Mouse (Mus musculus) natural killer cell, adult 2 months (primary cell): Measurements from ENCODE around the gene Rabgef1.

Experiments
- DNase-seq, 2 experiments: peaks; one replicate each; pipeline ENCODE4 v3.0.0; 2022; ENCODE audit warnings: low spot score in 2 of 2

Gene Rabgef1

DNA sequence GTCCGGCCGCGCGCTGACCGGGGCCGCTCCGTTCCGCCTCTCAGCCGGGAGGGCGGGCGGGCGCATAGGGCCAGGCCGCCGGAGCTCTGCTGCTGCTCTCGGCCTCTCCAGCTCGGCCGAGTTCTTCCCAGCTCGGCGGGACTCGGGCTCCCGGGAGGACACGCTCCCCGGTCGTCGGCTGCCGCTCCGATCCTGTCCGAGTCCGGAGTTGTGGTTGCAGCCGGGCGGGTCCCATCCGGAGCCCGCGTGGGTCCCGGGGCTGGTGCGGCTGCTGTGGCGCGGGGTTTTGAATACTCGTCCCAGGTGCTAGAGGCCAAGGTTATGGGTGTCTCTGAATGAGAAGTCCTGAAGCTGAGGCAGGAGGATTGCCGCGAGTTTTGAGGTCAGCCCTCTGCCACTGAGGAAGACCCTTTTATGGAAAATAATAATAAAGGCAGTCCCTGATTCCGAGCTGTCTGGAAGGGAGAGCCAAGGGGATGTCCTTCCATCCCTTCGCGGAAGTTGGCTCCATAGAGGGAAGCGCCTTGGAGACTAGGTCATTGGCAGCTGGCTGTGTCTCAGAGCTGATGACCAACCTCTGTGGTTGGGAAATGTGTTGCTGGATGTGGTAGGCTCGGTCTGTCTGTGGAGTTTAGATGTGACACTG is 481 bp downstream of the Rabgef1 start:
- DNase-seq = peak; percentile 45 to 58

DNA sequence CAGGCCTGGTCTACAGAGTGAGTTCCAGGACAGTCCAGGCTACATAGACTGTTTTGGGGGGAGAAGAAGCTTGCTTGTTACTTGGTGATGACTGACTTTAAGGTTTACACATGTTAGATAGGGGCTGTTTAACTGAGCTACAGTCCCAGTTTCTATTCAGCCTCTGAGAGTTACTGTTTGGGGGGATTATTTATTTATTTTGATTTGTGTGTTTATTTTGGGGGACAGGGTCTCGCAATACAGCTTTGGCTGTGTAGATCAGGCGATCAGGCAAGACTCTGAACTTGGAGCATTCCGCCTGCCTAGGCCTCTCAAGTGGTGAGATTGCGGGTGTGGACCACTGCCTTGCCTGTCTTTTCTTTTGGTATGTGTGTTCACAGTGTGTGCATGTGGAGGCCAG is 1.4 kb downstream of the Rabgef1 start:
- no peak for DNase-seq

DNA sequence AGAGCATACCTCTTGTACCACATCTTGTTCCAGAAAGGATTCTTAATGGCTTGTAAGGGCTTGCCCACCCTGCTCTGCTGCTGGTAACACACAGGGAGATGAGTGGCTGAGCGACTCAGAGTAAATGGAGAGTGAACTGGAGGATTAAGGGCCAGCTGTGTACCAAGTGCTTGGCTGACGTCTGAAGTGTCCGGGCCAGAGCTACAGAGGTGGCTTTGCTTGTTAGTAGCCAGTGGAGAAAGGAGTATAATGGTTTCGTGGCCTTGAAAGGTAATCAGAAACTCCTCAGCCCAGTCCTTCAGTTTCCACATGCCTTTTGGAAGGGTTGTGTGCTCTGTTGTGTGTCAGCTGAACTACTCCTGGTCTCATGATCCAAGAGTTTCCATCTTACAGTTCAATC is 6.3 kb downstream of the Rabgef1 start:
- DNase-seq = no peak

DNA sequence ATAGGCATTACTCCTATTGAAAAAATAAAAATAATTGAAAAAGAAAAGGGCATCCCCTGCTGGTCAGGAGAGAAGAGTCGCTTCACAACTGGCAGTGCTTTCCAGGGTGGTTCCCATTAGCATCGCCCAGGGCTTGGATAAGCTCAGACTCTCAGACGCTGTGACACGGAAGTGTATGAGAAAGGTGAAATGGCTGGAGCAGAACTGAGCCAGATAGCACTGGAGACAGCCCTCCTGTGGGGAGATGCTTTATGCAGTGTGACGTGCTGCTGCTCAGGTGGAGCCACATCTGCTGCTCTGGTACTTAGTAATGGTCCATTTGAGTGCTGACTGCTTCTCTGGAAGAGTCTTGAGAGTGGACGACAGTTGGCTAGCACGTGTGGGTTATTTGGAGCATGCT is 8.8 kb downstream of the Rabgef1 start:
- no peak for DNase-seq

DNA sequence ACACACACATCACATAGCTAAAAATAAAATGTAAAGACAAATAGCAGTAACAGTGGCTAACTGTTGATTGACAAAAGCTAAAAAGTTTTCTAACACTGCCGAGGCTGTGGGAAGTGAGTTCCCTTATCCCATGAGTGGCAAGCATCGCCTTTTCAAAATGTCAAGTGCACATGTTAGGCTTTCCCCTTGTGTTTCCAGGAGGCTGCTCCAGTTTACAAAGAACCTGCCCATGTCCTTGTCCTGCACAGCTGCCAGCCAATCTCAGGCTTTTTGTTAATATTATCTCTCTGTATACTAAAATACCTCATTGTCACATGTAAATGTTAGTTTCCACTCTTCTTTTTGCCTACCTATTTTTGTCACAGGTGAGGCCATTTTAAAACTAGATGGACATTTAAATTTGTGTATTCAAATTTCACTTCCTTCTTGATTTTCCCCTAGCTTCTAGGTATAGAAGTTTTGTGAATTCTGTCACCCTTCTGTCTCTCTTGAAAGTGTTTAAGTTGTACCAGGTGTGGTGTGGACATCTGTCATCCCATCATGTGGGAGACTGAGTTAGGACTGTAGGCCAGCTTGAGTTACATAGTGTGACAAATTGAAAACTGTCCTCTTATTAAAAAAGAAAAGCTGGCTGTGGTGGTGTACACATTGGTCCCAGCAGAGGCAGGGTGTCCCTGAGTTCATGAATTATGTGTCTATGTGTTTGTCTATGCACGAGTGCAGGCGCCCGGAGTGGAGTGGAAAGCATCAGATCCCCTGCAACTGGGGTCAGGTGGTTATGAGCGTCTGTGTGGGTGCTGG is 10.3 kb downstream of the Rabgef1 start:
- DNase-seq = no peak

DNA sequence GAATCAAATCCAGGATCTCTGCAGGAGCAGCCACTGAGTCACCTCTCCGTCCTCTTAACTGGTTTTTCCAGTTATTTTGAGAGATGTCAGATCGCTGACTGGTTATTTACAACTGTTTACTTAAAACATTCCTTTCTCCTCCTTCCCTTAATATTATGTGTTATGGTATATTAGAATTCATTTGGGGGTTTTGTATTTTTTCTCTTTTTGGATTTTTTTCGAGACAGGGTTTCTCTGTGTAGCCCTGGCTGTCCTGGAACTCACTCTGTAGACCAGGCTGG is 10.9 kb downstream of the Rabgef1 start:
- no peak for DNase-seq

DNA sequence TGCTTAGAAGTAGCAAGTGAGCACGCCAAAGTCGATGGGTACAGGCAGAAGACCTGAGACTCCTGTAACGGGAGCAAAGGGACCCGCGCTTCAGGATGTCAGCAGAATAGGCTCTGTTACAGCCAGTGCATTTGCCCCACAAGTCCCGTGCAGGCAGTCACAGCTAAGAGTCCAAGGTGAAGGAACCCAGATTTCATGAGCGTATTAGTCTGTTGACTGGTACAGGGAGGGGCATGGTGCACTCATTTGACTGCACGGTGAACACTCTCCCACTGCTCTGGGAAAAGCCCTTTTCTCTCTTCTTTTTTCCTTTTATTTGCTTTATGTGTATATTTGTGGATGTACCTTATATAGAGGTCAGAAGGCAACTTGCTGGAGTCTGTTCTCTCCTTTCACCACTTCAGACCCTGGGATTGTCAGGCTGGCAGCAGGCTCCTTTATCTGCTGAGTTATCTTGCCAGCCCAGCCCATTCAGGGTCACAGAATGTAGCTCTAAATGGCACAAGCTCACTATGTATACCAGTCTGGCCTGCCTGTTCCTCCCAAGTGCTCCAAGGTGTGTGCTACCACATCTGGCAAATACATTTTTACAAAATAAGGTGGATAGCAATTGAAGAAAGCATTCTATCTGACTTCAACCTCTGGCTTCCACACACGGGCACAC is 12.7 kb downstream of the Rabgef1 start:
- no peak for DNase-seq

DNA sequence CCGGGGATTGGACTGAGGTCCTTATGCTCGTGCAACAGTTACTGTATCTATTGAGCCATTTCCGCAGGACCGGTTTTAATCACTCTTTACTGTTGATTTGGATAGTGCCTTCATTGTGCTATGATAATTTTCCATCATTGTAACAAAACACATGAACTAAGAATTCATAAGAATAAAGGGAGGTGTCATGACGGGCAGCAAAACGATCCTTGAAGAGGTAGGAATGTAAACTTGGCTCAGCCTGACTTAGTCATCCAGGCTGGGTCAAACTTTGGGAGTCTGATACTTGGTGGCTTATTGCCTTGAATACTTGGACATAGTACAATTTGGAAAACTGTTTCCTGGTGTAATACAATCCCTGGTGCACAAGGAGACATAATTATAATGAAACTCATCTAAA is 13.7 kb downstream of the Rabgef1 start:
- DNase-seq = no peak

DNA sequence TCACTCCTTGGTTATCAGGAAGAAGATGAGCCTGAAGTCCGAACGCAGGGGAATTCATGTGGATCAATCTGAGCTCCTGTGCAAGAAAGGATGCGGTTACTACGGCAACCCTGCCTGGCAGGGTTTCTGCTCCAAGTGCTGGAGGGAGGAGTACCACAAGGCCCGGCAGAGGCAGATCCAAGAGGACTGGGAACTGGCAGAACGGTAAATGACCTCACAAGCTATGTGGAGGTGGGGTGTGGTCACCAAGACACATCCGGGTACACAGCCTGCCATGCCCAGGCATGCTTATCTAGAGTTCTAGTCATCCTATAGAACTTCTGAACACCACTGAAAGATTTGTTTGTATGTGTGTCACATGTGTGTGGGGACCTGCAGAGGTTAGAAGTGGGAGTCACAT is 15.8 kb downstream of the Rabgef1 start:
- DNase-seq = no peak

DNA sequence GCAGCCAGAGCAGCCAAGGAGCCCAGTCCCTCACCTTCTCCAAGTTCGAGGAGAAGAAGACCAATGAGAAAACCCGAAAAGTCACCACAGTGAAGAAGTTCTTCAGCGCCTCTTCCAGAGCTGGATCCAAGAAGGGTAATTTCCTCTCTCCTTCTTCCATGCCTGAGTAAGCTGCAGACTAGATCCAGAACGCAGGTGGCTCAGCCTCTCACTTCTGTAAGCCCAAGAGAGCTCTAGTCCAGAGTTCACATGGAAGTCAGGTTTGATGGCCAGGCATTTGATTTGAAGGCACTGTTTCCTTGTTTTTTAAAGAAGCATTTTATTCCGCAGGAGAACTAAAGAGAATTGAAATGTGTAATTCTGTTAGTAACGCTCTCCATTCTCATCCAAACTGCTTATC is 19.3 kb downstream of the Rabgef1 start:
- DNase-seq = no peak

DNA sequence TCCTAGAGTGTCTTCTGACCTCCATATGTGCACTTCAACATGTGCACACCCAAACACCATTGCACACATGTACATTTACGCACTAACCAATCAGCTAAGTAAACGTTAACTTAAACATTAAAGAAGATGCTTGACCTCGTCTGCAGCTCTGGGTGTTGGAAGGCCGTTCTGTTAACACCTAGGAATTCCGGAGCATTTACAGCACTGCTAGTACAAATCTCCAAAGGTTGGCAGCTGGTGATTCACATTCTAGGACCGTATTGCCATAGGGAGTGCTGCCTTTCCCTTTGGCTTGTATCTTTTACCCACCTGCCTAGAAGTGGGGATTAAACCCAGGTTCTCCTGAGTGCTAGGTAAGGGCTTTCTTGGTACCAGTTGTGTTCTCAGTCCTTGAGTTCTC is 20.3 kb downstream of the Rabgef1 start:
- no peak for DNase-seq

DNA sequence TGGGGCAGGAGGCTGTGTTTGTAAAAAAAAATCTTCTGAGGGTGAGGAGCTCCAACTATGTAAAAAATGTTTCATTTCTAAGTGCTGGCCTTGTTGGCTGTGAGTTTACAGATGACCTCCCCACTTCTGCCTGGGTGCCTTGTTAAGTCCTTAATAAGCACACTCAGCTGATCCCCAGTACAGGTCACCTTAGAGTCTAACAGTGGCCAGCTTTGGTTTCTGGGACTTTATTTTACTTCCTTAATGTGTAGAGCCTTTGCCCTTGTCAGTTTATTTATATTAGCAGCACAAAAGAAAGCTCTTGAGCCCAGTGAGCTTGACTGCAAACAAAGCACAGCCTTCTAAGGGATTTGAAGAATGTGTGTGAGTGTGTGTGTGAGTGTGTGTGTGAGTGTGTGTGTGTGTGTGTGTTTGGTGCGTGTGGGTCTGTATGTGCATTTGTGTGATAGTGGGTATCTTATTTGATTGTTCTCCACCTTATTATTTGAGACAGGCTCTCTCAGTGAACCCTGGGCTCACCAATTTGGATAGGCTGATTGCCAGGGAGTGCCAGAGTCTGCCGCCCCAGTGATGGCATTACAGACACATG is 20.9 kb downstream of the Rabgef1 start:
- no peak for DNase-seq

DNA sequence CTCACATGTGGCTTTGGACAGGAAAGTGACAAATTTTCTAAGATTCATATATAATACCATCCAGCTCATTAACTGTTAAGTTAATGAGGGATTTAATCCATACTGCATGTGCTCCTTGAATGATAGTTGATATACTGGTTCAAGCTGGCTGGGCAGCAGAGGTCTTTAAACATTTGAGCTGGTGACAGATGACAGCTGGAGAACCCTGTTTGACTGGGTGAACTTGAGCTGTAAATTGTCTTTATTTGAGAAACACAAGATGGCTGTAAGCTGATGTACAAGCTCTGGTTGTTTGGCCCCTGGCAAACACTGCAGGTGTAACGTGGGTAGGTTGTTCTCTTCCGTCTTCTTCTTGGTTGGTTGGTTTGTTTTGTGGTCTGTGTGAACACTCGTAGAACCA is 22.2 kb downstream of the Rabgef1 start:
- DNase-seq = no peak

DNA sequence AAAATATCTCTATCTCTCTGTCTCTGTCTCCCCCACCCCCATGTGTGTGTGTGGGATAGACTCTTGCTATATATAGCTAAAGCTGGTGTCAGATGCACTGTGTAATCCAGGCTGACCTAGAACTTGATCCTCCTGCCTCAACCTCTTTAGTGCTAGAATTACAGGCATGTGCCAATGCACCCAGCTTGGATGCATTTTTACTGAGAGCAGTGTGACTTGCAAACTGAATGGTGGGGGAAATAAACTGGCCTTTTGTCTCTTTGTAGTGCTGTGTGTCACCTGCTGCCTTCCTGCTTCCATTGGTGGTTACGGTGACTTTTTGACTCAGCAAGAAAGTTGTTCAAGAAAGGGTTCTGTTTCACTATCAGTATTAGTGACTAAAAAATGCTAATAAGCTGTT is 24.7 kb downstream of the Rabgef1 start:
- no peak for DNase-seq

DNA sequence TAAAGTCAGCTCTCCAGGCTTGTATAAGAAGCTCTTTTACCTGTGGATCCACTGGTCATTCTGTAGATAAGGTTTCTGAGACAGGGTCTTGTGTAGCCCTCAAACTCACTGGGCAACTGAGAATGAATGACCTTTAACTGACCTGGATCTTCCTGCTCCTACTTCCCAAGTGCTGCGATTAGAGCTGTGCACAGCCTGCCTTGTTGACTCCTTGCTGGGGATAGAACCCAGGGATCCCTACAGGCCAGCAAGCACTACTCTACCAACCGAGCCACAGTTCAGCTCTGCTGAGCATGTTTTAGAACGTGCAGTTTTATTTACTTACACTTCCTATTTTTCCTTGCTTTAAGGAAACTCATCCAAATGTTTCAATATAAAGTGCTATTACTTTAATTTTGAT is 25.9 kb downstream of the Rabgef1 start:
- DNase-seq = no peak

DNA sequence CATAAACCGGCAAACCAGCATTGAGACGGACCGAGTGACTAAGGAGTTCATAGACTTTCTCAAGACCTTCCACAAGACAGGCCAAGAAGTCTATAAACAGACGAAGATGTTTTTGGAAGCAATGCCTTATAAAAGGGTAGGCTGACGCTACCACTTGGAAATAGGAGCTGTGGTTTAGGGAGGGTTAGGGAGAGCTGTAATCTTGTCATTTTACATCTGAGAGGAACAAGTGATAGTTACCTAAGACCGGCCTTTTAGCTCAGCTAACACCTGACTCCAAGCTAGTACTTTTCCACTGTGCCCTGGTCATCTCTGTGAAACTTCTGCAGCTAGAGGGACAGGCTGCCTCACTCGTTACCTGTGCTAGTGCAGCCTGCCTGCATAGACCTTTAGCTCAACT is 26.4 kb downstream of the Rabgef1 start:
- DNase-seq = no peak

DNA sequence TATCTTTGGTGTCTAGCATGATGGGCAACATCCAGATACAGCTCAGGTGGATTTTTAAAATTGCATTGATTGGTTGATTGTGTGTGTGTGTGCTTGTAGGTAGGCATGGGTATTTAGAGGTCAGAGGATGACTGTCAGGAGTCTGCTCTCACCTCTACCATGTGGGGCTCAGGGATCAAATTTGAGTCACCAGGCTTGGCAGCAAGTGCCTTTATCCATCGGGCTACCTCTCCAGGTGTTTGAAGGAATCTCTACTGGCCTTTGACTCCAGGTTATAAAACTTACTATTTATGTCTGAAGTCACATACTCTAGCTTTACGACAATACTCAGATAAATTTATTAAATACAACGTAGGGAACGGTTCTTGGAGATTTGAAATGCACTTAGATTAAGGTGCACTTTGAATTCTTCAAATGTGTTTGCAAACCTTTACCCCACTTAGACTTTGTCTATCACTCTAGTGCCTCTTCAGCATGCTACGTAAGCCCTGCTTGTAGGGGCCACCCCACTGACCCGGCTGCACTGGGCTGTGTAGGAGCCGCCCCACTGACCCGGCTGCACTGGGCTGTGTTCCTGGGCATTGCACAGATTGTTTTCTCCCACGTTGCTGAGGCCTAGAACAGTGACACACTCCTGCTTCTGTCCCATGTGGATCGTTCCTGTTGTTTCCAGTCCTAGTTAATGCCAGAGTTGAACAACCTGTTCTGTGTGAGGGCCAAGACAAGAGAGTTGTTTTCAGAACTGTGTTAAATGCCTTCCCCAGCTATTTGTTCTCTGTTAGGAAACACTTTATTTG is 28.8 kb downstream of the Rabgef1 start:
- no peak for DNase-seq

DNA sequence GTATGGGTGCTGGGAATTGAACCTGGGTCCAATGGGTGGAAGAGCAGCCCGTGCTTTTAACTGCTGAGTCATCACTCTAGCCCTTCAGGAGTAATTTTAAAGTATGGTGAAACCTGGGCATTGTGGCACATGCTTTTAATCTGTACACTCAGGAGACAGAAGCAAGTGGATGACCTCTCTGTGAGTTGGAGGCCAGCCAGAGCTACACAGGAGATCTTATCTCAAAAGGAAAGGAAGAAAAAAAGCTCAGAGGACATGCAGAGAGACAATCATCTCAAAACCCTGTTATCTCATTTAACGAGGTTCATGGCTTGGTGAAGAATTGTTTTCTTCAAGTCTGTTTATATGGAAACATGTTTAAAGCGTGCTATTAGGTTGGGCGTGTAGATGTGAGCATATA is 32.4 kb downstream of the Rabgef1 start:
- no peak for DNase-seq

DNA sequence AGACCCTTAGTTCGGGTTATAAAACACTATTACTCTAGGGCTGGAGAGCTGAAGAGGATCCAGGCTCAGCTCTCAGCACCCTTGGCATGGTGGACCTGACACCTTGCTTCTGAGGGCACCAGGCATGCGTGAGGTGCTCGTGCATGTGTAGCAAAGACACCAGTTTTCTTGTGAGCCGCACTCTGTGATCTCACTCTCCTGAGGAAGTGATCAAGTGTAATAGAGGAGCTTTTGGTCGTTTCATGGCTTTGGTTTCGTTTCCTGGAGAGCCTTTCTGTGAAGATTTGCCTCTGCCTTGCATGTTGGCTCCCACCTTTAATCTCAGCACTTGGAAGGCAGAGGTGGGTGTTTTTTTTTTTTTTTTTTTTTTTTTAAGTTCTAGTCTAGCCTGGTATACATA is 33.0 kb downstream of the Rabgef1 start:
- DNase-seq = no peak

DNA sequence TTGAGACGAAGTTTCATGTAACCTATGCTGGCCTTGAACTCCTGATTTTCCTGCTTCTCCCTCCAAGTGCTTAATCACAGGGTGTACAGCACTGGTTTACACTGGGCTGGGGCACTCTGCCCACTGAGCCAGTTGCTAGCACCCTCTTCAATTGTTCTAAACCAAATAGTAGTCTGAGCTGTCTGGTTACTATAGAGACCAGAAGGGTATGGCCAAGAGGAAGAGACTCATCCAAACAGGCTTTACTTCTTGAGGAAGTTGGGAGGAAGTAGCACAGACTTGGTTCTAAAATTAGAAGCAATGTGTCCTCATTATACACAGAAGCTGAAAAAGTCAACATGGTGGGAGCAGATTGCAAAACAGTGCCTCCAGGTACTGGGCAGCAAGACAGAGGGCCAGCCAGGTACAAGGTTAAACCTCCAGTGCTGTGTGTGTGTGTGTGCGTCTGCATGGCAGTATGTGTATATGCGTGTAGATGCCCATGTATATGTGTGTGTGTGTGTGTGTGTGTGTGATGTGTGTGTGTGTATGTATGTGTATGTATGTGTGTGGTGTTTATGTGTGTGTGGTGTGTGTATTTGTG is 33.9 kb downstream of the Rabgef1 start:
- no peak for DNase-seq

DNA sequence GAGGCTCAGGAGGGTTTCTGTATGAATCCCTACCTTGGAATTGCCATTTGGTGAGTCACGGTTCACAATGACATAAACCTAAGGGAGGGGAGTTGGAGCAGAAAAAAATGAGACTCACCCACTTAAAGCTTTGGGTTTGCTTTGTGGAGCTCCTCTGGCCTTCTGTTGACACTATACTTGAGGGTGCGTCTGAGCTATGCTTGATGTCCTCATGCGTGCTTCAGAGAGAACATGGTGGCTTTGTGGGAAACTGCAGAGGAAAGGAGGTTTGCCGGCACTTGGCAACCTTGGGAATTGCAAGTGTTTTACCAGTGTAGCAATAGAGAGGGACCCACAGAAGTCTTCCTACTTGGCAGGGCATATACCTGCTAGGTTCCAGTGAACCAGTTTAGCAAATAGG is 35.7 kb downstream of the Rabgef1 start:
- DNase-seq = no peak

DNA sequence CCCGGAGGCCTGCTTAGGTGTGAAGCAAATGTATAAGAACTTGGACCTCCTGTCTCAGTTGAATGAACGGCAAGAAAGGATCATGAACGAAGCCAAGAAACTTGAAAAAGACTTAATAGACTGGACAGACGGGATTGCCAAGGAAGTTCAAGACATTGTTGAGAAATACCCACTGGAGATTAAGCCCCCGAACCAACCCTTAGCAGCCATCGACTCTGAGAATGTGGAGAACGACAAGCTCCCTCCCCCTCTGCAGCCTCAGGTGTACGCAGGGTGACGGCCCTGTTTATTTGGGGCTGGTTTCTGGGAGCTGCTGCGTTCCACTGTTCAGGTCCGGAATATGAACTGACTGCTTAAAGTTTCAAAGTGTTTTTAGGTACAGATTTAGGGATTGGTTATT is 41.4 kb downstream of the Rabgef1 start:
- DNase-seq = no peak
